Mouse (Mus musculus): ENCODE measurements around the gene Fbxo41.
A peak's percentile ranks its signal among the peaks of the same experiment; 100 is the strongest.
"Not testable (repeated sequence)": the region's sequence is repeated elsewhere in the genome, so short reads cannot be mapped to it uniquely, and the experiment has no call there.

The Fbxo41 gene

GRCm38 (mm10) chr6:85477366-85477917 is 25.4 kb downstream of the Fbxo41 start:
- peak; percentile 53 for DNase-seq (ENCODE audit: low read depth, low spot score)
- no peaks in the 10 kb centered on the region for H3K36me3 ChIP-seq (ENCODE audit: control insufficient read depth, insufficient read depth, low read length, poor library complexity, severe bottlenecking)
- no peaks in the 10 kb centered on the region for H3K27me3 ChIP-seq (ENCODE audit: control insufficient read depth, insufficient read depth, low read length, poor library complexity, severe bottlenecking)

DNA sequence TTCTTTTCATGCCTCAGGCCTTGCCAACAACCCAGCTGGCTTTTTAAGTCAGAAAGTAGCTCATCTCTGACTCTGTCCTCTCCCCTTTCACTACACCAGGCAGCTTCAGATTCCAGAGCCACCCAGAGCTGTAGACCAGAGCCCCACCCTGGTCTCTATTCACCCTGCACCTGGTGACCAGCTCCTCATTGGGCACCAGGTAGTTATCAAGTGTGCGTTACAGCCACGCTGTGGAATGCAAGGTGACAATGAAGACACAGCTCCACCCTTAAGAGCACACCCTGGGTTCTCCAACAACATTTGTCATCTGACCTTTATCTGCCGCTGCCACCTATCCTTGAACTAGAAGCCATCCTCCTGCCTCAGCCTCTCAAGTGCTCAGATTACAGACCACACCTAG is 27.2 kb downstream of the Fbxo41 start:
- no peaks in the 10 kb centered on the region for H3K27me3 ChIP-seq (ENCODE audit: control insufficient read depth, insufficient read depth, low read length, poor library complexity, severe bottlenecking)

GRCm38 (mm10) chr6:85472542-85472941 is 30.3 kb downstream of the Fbxo41 start:
- Histone ChIP-seq H3K36me3 (ENCODE audit: control insufficient read depth, insufficient read depth, low read length, poor library complexity, severe bottlenecking) (no peaks in the 10 kb centered on the region; the same call in 1 of the 2 replicates), H3K27me3 (ENCODE audit: control insufficient read depth, insufficient read depth, low read length, poor library complexity, severe bottlenecking) (no peaks in the 10 kb centered on the region)
- no peak for DNase-seq (ENCODE audit: low read depth, low spot score)

More for the DNA sequence above, 27.2 kb downstream of the Fbxo41 start:
- H3K36me3 ChIP-seq (ENCODE audit: control insufficient read depth, insufficient read depth, low read length, poor library complexity, severe bottlenecking): no peaks in the 10 kb centered on the region
- DNase-seq (ENCODE audit: low read depth, low spot score): no peak

GRCm38 (mm10) chr6:85471962-85472361 is 30.8 kb downstream of the Fbxo41 start:
- H3K36me3 ChIP-seq (ENCODE audit: control insufficient read depth, insufficient read depth, low read length, poor library complexity, severe bottlenecking): no peaks in the 10 kb centered on the region; the same call in none of the 2 replicates
- no peaks in the 10 kb centered on the region for H3K27me3 ChIP-seq (ENCODE audit: control insufficient read depth, insufficient read depth, low read length, poor library complexity, severe bottlenecking)
- DNase-seq (ENCODE audit: low read depth, low spot score): no peak

DNA sequence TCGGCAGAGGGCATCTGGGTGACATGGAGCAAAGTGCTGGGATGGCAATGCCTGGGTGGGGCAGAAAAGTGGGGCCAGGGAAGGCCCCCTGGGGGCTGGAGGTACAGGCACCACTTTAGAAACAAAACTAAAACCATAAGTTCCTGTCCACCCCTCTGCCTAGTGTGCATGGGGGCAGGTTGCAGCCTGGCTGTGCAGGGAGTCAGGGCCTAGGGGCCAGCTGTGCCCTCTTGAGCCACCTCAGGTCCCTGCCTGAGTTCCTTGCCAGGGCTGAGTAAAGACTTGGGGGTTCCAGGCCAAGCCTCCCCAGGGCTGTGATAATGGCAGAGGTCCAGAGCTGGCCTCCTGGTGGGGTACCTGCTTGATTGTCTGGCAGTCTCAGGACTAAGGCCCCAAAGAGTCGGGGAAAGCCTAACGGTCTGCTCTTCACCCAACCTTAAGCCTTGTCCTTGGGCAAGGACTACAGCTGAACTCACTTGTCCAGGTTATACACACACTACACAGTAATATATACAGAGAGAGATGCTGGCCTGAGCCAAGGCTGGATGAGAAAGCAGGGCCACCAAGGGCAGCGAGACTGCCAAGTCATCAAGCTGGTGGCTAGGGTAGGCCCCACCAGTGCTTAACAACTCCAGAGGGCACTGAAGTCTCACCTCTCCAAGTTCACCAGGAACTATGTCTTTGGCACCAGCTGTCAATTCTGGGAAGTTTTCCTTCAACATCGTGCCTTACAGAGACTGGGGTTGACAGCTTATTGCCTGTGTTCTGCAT is 32.9 kb downstream of the Fbxo41 start:
- H3K36me3 ChIP-seq (ENCODE audit: control insufficient read depth, insufficient read depth, low read length, poor library complexity, severe bottlenecking): peaks cover 4% of the 10 kb centered on the region
- no peaks in the 10 kb centered on the region for H3K27me3 ChIP-seq (ENCODE audit: control insufficient read depth, insufficient read depth, low read length, poor library complexity, severe bottlenecking)
- DNase-seq (ENCODE audit: low read depth, low spot score): no peak

DNA sequence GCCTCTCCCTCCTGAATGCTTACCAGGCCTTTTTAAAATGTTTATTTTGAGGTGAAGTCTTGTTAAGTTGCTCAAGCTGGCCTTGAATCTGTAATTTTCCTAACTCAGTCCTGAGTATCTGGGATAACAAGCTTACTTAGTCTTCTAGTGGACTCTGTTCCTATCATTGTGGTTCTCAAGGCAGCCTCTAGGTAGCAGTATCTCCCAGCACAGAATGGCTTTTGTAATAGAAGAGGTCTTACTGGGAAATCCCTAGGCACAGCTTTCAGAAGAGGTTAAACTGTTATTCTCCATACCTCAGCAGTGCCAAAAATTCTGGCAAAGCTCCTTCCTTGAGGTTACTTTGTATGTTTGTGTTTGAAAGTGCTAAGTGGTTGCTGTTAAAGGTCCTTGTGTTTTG is 37.4 kb downstream of the Fbxo41 start:
- Histone ChIP-seq H3K36me3 (ENCODE audit: control insufficient read depth, insufficient read depth, low read length, poor library complexity, severe bottlenecking) (peaks cover 15% of the 10 kb centered on the region), H3K27me3 (ENCODE audit: control insufficient read depth, insufficient read depth, low read length, poor library complexity, severe bottlenecking) (no peaks in the 10 kb centered on the region)
- no peak for DNase-seq (ENCODE audit: low read depth, low spot score)

GRCm38 (mm10) chr6:85459621-85460020 is 43.2 kb downstream of the Fbxo41 start:
- peaks cover 21% of the 10 kb centered on the region for H3K36me3 ChIP-seq (ENCODE audit: control insufficient read depth, insufficient read depth, low read length, poor library complexity, severe bottlenecking)
- H3K27me3 ChIP-seq (ENCODE audit: control insufficient read depth, insufficient read depth, low read length, poor library complexity, severe bottlenecking): no peaks in the 10 kb centered on the region
- DNase-seq (ENCODE audit: low read depth, low spot score): no peak

GRCm38 (mm10) chr6:85452816-85453215 is 50.0 kb downstream of the Fbxo41 start:
- Histone ChIP-seq H3K27me3 (ENCODE audit: control insufficient read depth, insufficient read depth, low read length, poor library complexity, severe bottlenecking) (no peaks in the 10 kb centered on the region), H3K36me3 (ENCODE audit: control insufficient read depth, insufficient read depth, low read length, poor library complexity, severe bottlenecking) (no peaks in the 10 kb centered on the region)
- peak; percentile 24 for DNase-seq (ENCODE audit: low read depth, low spot score)

- Histone ChIP-seq H3K36me3 (ENCODE audit: control insufficient read depth, insufficient read depth, low read length, poor library complexity, severe bottlenecking) (no peaks in the 10 kb centered on the region), H3K27me3 (ENCODE audit: control insufficient read depth, insufficient read depth, low read length, poor library complexity, severe bottlenecking) (no peaks in the 10 kb centered on the region)
- DNase-seq (ENCODE audit: low read depth, low spot score): no peak
Measured at GRCm38 (mm10) chr6:85452411-85452665, 50.5 kb downstream of the Fbxo41 start.

- no peaks in the 10 kb centered on the region for H3K27me3 ChIP-seq (ENCODE audit: control insufficient read depth, insufficient read depth, low read length, poor library complexity, severe bottlenecking)
- peak; percentile 99 for DNase-seq (ENCODE audit: low read depth, low spot score)
Measured at GRCm38 (mm10) chr6:85451664-85452410, 51.0 kb downstream of the Fbxo41 start, which contains the start of gene Pradc1. Pradc1 (minus strand) TSS chr6:85451970.

GRCm38 (mm10) chr6:85450697-85451663 is 51.8 kb downstream of the Fbxo41 start, which contains the start of gene Cct7:
Cct7 (plus strand) TSS chr6:85451514.
- Histone ChIP-seq H3K36me3 (ENCODE audit: control insufficient read depth, insufficient read depth, low read length, poor library complexity, severe bottlenecking) (no peaks in the 10 kb centered on the region; the same call in 1 of the 2 replicates), H3K27me3 (ENCODE audit: control insufficient read depth, insufficient read depth, low read length, poor library complexity, severe bottlenecking) (no peaks in the 10 kb centered on the region)
- DNase-seq (ENCODE audit: low read depth, low spot score): peak; percentile 99

More at GRCm38 (mm10) chr6:85451664-85452410, 51.0 kb downstream of the Fbxo41 start, which contains the start of gene Pradc1:
- no peaks in the 10 kb centered on the region; the same call in 1 of the 2 replicates for H3K36me3 ChIP-seq (ENCODE audit: control insufficient read depth, insufficient read depth, low read length, poor library complexity, severe bottlenecking)

DNA sequence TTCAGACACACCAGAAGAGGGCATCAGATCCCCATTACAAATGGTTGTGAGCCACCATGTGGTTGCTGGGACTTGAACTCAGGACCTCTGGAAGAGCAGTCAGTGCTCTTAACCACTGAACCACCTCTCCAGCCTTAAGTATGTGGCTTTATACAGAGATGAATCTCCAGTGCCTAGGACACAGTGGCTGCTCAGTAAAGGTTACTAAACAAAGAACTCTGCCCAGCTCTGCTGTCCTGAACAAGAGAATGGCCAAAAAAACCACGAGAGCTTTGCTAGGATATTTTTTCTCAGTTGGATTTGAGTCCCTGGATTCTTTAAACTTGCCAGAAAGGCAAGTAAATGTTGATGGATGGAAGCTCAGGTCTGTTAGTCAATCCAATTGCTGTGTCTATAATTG is 52.7 kb downstream of the Fbxo41 start:
- H3K27me3 ChIP-seq (ENCODE audit: control insufficient read depth, insufficient read depth, low read length, poor library complexity, severe bottlenecking); DNase-seq (ENCODE audit: low read depth, low spot score); H3K36me3 ChIP-seq (ENCODE audit: control insufficient read depth, insufficient read depth, low read length, poor library complexity, severe bottlenecking): not testable (repeated sequence)

GRCm38 (mm10) chr6:85447351-85447750 is 55.4 kb downstream of the Fbxo41 start:
- DNase-seq (ENCODE audit: low read depth, low spot score): no peak
- Histone ChIP-seq H3K36me3 (ENCODE audit: control insufficient read depth, insufficient read depth, low read length, poor library complexity, severe bottlenecking) (peaks cover 3% of the 10 kb centered on the region; the same call in 1 of the 2 replicates), H3K27me3 (ENCODE audit: control insufficient read depth, insufficient read depth, low read length, poor library complexity, severe bottlenecking) (no peaks in the 10 kb centered on the region)

DNA sequence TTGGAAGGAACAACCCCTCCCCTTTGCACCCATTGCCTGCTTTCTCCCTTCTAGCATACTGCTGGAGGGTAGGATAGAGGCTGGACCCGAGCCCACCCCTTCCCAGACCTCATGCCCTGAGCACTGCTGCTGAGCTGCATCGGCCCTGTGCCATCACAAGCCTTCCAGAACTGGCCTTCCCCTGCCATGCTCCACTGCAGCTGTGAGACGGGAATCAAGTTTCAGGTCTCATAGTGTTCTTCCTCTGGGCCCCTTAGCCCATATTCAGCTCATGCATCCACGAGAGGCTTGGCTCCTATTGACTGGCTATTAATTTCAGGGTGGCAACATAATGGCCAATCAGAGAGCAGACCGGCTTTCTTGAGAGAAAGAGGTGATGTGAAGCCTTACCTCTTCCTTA is 57.5 kb downstream of the Fbxo41 start:
- DNase-seq (ENCODE audit: low read depth, low spot score): no peak
- no peaks in the 10 kb centered on the region for H3K27me3 ChIP-seq (ENCODE audit: control insufficient read depth, insufficient read depth, low read length, poor library complexity, severe bottlenecking)
- H3K36me3 ChIP-seq (ENCODE audit: control insufficient read depth, insufficient read depth, low read length, poor library complexity, severe bottlenecking): peaks cover 5% of the 10 kb centered on the region; the same call in 1 of the 2 replicates

All from splenic B cell, adult 2 months (primary cell).